Mouse (Mus musculus): ENCODE results near the gene Gm2a.
A peak's percentile ranks its signal among the peaks of the same experiment; 100 is the strongest.
"Not testable (repeated sequence)": the region's sequence is repeated elsewhere in the genome, so short reads cannot be mapped to it uniquely, and the experiment has no call there.

The Gm2a gene

GRCm38 (mm10) chr11:55097463-55098188 is at the start of gene Gm2a:
Gm2a (plus strand) TSS chr11:55098115.
- peak; percentile 94 to 98 for DNase-seq

DNA sequence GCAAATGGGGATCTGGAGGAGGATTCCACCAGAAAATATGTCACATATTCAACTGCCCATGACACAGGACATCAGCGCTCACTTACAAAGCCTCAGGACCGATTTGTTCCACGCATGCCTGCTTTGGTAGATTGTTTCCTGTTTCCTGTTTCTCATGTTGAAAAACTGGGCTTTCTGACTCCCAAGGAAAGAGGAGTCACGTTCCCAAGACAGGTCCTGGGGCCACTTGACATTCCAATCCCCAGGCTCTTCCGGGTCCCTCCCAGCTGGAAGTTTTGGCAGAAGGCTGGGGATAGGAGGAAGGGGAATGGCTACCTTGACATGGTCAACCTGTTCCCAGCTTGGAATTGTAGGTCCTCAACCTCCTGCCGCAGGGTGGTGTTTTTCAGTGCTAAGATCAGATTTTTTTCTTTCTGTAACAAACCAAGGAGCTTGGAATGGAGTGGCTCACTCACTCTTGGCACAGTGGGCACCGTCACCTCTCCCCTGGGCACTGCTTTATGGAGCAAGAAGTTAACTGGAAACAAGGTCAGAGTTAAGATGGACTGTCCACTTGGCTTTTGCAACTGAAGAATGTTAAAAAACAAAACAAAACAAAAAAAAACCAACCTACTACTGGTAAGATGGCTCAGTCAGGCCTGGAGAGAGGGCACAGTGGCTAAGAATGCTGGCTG is 46.9 kb upstream of the Gm2a start:
- DNase-seq = no peak

DNA sequence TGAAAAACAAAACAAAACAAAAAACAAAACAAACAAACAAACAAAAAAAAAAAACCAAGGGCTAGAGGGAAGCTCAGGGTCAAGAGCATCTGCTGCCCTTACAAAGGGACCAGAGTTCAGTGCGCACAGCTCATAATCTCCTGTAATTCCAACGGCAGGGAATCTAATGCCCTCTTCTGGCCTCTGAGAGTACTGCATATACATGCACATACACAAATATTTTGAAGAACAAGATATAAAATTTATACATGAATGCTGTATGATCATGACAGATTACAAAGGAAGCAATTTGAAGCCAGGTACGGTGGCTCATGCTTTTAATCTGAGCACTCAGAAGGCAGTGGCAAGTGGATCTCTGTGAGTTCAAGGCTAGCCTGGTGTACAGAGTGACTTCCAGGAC is 40.4 kb upstream of the Gm2a start:
- DNase-seq = no peak

GRCm38 (mm10) chr11:55060802-55061201 is 37.1 kb upstream of the Gm2a start:
- no peak for DNase-seq

GRCm38 (mm10) chr11:55062856-55063255 is 35.1 kb upstream of the Gm2a start:
- no peak for DNase-seq

DNA sequence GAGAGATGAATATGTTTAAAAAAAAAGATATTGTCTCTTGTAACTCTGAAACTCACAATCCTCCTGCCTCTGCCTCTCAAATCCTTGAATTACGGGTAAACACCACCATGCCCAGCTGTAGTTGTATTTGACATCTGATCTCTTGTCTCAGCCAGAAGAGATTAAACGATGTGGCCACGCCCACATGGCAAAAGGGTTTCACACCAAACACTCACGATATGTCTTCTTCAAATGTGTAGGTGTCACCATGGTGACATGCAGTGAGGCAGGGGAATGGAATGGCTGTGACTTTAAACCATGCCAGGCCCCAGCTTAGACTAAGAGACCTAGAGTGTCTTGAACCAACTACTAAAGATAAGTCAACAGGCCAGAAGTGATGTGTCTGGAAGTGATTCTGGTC is 31.0 kb upstream of the Gm2a start:
- no peak for DNase-seq

DNA sequence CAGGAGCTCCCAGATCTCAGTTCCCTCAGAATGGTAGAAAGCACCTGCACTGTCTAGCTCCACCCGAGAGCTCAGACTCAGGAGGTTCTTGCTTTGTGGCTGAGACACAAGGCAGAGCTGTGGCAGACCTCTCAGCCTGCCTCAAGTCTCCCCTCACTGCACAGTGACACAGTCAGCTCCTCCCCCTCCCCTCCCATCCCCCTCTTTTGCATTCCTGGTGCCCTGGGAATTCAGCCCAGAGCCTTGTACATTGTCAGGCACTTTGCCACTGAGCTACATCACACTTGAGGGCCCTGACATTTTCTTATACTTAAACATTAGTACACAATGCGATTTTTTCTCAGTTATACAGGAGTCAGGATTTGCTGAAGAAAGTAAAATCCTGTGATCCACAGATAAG is 28.9 kb upstream of the Gm2a start:
- DNase-seq = no peak

DNA sequence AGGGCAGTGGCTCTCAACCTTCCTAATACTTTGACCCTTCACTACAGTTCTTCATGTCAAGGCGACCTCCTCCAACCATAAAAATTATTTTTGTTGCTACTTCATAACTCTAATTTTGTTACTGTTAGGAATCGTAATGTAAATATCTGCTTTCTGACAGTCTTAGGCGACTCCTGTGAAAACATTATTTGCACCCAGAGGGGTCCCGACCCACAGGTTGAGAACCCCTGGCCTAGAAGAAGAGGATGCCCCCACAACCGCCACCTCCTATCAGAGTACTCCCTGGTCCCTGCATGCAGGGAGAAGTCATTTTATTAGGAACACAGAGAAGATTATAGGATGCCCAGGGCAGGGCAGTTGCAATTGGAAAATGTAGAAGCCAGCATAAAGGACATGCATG is 26.6 kb upstream of the Gm2a start:
- no peak for DNase-seq

GRCm38 (mm10) chr11:55072467-55072866 is 25.4 kb upstream of the Gm2a start:
- no peak for DNase-seq

DNA sequence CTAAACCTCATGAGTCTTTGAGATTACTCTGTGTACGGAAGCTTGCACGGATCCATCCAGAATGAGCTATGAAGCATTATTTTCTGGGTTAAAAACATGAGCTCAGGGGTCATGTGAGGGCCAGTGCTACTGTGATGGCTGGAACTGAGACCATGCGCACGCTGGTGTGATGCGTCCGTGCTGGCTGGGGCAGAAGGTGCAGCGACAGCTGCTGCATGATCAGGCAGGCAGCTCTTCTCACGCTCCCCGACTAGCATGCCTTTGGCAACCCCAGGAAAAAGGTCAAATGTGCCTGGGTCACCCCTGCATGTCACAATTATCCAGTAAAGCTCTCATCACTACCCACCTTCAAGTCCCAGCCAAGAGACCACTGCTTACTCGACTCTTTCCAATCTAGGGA is 24.7 kb upstream of the Gm2a start:
- no peak for DNase-seq

DNA sequence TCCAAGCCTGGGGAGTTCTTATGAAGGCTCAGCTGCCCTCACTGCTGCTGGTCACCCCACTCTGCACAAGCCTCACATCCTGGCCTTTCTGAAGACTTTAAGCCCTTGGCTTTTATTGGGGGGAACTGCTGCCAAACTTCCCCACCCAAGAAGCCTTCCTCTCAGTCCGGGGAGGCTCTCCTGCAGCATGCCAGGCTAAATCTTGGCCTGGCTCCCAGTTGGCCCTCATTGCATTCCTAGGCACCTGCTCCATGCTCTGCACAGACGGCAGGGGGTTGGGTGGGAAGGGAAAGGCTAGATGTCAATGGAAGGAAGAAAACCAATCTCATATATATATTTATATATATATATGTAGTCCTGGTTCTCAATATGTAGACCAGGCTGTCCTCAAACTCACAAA is 22.3 kb upstream of the Gm2a start:
- peak; percentile 78 to 79 for DNase-seq

DNA sequence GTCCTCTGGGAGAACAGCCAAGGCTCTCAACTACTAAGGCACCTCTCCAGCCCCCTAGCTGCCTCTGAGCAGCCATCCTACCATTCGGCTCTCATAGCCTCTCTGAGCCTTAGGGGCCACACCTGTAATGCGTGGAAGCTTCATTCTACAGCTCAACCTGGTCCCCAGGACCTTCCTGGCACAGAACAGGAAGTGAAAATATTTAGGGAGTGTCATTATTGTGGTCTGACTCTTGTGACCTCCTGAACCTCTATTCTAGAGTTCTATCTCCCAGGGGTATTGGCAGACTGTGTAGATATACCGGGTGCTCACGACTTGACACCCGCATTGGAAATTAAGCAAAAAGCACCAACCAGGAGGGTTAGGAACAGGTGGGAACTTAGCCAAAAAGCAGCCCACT is 21.7 kb upstream of the Gm2a start:
- no peak for DNase-seq

DNA sequence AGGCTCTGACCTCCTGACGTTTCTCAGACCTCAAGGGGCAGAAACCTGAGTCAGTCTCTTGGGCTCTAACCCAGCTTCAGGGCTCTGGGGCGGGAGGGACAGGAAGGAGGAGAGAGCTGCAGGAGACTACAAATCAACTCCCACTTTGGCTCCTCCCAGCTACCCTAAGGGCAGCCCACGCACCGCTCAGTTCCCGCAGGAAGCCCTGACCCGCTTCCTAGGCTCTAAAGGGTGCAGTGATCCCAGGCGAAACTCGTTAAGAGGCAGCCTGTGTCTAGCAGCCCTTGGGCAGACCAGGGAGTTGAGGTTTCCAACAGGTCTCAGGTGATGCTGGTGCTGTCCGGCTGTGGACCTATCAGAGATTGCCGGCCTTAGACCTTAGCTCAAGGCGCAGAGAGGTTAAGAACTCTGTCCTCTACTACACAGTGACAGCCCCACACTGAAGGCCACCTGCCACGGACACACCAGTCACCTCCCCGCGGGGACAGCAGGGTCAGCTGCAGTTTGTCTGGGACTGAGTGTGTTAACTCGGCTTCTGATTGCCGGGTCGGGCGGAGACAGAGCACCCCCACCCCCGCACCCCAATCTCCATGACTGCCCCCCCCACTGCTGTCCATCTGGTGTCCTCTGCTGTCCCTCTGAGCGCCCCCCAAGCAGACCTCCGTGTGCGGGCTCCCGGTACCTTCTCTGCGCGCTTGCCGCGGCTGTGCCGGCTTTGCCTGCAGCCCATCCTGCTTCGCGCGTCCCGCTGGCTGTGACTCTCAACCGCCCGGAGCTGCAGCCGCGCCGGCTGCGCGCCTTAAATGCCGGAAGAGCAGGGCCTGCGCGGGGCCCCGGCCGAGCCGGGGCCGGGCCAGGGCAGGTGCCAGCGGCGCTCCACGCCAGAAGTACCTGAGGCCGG is 20.3 kb upstream of the Gm2a start, which contains the start of gene Ccdc69:
Ccdc69 (minus strand) TSS at position 801 of the 901 bp plus-strand sequence.
- peak; percentile 69 to 71 for DNase-seq

DNA sequence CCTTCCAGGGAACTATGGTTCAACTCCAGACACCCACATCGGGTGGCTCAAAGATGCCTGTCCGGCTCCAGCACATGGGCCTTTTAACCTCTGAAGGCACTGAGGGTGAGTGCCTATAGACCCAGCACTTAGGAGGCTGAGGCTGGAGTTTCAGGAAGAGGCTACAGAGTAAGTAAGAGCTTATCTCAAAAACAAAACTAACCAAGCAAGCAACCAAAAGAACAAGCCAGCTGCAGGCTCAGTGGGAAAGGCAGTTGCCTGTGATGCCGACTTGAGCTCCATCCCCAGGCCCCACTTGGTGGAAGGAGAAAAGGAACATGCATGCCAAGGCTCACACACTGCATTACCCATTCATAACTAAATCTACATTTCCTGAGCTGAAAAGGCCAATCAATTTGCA is 19.4 kb upstream of the Gm2a start:
- DNase-seq = peak in 1 of 2 experiments; percentile 26

DNA sequence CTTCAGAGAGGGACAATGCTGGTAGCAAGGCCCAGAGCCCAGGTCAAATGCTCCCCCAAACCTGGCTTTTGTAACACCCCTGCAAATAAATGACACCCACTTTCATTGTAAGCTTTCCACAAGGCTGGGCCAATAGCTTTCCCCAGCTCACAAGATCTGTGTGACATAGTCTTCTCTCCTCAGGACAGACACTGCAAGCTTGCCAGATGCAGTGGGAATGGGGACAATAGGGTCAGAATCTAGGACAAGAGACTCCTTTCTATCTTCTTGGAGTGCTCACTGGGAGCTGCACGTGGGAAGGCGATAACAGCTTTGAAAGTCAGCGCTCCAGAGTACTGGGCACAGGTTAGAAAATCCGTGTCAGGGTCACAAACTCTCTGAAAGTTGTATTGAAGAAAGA is 18.7 kb upstream of the Gm2a start:
- DNase-seq = no peak

DNA sequence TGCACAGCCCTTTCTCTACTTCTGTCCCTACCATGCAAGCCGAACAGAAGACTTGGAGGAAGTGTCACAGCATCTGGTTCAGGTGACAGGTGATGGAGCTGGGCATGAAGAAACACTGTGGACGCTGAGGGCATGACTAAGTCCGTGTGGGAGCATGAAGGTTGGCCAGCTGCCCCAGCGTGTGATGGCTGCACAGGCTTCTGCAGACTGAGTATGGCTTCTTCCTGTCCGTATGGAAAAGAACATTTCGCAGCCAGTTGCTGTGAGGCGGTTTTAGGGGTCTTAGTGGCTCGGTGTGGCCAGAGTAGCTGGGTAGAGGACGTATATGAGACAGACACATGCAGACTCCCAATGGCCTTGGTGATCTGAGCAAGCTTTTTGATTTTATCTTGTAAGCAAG is 16.7 kb upstream of the Gm2a start:
- no peak for DNase-seq

GRCm38 (mm10) chr11:55084629-55085028 is 13.3 kb upstream of the Gm2a start:
- DNase-seq = no peak

DNA sequence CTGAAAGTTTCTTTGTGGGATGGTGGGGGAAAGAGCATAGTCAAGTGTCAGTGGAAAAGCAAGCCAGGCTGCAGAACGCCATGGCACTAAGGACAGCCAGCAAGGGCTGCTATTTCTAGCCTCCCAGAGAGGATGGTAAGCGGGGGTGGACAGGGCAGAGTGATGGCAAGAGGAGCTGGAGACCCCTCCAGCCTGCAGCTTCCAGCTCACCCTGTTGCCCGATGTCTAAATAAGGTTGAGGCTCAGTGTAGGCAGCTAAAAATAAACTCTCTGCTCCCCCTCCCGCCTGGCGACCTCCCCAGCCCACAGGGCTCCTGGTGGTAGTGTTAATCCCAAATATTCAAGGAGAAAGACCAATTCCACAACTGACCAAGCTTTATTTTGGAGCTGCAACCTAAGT is 12.5 kb upstream of the Gm2a start:
- no peak for DNase-seq

- DNase-seq = peak; percentile 73 to 87
Observed at GRCm38 (mm10) chr11:55087006-55087405, 10.9 kb upstream of the Gm2a start.

- DNase-seq = no peak
Observed at GRCm38 (mm10) chr11:55089892-55090291, 8.0 kb upstream of the Gm2a start.

- no peak for DNase-seq
Observed at GRCm38 (mm10) chr11:55093096-55093495, 4.8 kb upstream of the Gm2a start.

DNA sequence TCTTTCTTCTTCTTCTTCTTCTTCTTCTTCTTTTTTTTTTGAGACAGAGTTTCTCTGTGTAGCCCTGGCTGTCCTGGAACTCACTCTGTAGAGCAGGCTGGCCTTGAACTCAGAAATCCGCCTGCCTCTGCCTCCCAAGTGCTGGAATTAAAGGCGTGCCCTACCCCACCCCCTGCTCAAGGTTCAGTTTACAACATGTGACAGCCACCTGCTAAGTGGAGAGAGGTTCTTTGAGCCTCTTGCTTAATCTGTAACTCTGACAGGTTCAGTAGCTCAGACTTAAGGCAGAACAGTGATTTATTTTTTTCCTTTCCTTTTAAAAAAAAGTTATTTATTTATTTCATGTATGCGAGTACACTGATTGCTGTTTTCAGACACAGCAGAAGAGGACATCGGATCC is 1.6 kb upstream of the Gm2a start:
- DNase-seq = not testable (repeated sequence)

GRCm38 (mm10) chr11:55096731-55097462 is 1.0 kb upstream of the Gm2a start:
- no peak for DNase-seq
